Comparison of ENCODE assay signal across 8 mouse cellular contexts in genomic region chr12:108273466-108274312, GRCm38 (mm10). TPM values are rescaled to one million over a fixed set of nuclear protein-coding genes. Genes with fewer than 3 reads are reported as not detected.
DNase-seq lines count a peak whose midpoint lies in the region; ATAC-seq and TF ChIP-seq lines count a peak whose summit lies in the region.

No protein-coding gene starts in this region.

- ATAC-seq in heart, embryonic 13.5 days (ENCODE audit: extremely low read depth, insufficient number of reproducible peaks, low FRiP score, low TSS enrichment), result no peak
- ATAC-seq in liver, embryonic 13.5 days (ENCODE audit: low read depth), result no peak

- no peak for TF ChIP-seq CTCF in E14TG2a.4 (conservative IDR thresholded peaks at IDR 0.05; ENCODE audit: low read length)
- no peak for TF ChIP-seq CTCF in embryonic fibroblast, embryonic 13.5 days (IDR thresholded peaks at IDR 0.05; ENCODE audit: borderline replicate concordance, insufficient read depth, low read length)

- H3K27me3 ChIP-seq in heart, embryonic 13.5 days (replicated peaks), result peaks cover 23% of the 10 kb centered on the region
- H3K27me3 ChIP-seq in E14TG2a.4 (ENCODE audit: insufficient read depth, low read length), result peaks cover 58% of the 10 kb centered on the region
- H3K27me3 ChIP-seq in liver, embryonic 13.5 days, result peaks cover 72% of the 10 kb centered on the region

- peak overlapping the region; percentile 96 for H3K4me2 ChIP-seq in heart, embryonic 13.5 days
- H3K4me2 ChIP-seq in liver, embryonic 13.5 days, result peak overlapping the region; percentile 94

- WGBS in heart, embryonic 13.5 days, result 5% methylated on average over 21 of the region's 21 CpGs
- WGBS in liver, embryonic 13.5 days (ENCODE audit: insufficient replicate concordance), result 2% methylated on average over 21 of the region's 21 CpGs

- DNase-seq in heart, adult 11 months, result no peak
- no peak for DNase-seq in liver, embryonic 13.5 days
- DNase-seq in spleen, postnatal 10 days (ENCODE audit: low spot score in 2 of 2), result no peak
- no peak for DNase-seq in urinary bladder, postnatal 10 days (ENCODE audit: low spot score)
- no peak for DNase-seq in embryo, embryonic 9.5 days (ENCODE audit: extremely low spot score)

- peak overlapping the region; percentile 81 for H3K4me3 ChIP-seq in heart, embryonic 13.5 days
- peak overlapping the region; percentile 84 for H3K4me3 ChIP-seq in E14TG2a.4 (replicated peaks; ENCODE audit: low read length)
- peak overlapping the region; percentile 17; the same call in 1 of the 2 replicates for H3K4me3 ChIP-seq in embryonic fibroblast, embryonic 13.5 days (ENCODE audit: insufficient read depth, low read length)
- H3K4me3 ChIP-seq in liver, embryonic 13.5 days (replicated peaks), result peak overlapping the region; percentile 67

- no peaks in the 10 kb centered on the region for H3K9me3 ChIP-seq in heart, embryonic 13.5 days
- no peaks in the 10 kb centered on the region for H3K9me3 ChIP-seq in E14TG2a.4 (ENCODE audit: low read length)
- H3K9me3 ChIP-seq in liver, embryonic 13.5 days (replicated peaks), result no peaks in the 10 kb centered on the region

- no peak for TF ChIP-seq POLR2A in embryonic fibroblast, embryonic 13.5 days (IDR thresholded peaks at IDR 0.05; ENCODE audit: low read depth, low read length)

- peaks cover 84% of the 10 kb centered on the region for H3K4me1 ChIP-seq in heart, embryonic 13.5 days
- H3K4me1 ChIP-seq in E14TG2a.4 (replicated peaks; ENCODE audit: low read depth, low read length), result peaks cover 74% of the 10 kb centered on the region
- H3K4me1 ChIP-seq in embryonic fibroblast, embryonic 13.5 days (ENCODE audit: control insufficient read depth, insufficient read depth, low read length), result 0 out of 2 replicates have a peak, but pooled peaks cover 5% of the 10 kb centered on the region
- peaks cover 90% of the 10 kb centered on the region for H3K4me1 ChIP-seq in liver, embryonic 13.5 days (replicated peaks)

- no peaks in the 10 kb centered on the region for H3K36me3 ChIP-seq in heart, embryonic 13.5 days
- peaks cover 45% of the 10 kb centered on the region for H3K36me3 ChIP-seq in E14TG2a.4 (ENCODE audit: insufficient read depth, low read length)
- H3K36me3 ChIP-seq in liver, embryonic 13.5 days, result no peaks in the 10 kb centered on the region

- peak overlapping the region; percentile 88 for H3K9ac ChIP-seq in heart, embryonic 13.5 days
- H3K9ac ChIP-seq in liver, embryonic 13.5 days, result peak overlapping the region; percentile 76

- H3K27ac ChIP-seq in heart, embryonic 13.5 days (replicated peaks), result no peak overlapping the region
- H3K27ac ChIP-seq in embryonic fibroblast, embryonic 13.5 days (ENCODE audit: insufficient read depth, low read length), result no peak overlapping the region
- H3K27ac ChIP-seq in liver, embryonic 13.5 days, result peak overlapping the region; percentile 29; the same call in 1 of the 2 replicates

RNA-seq across cellular contexts. Expression of gene Ccdc85c, which starts 1.5 kb away (rescaled TPM):
- 4.9 and 5.8 TPM in 2 replicates for polyA plus RNA-seq in heart, embryonic 13.5 days (2015; fragmentation: Nextera tagmentation; extraction: Ambion mirVana)
- 1.6 and 2.7 TPM in 2 replicates for polyA plus RNA-seq in embryonic fibroblast, embryonic 13.5 days (2011; ENCODE audit: insufficient read length, low read depth, missing spikeins)
- polyA plus RNA-seq in liver, embryonic 13.5 days (2015; fragmentation: Nextera tagmentation; extraction: Ambion mirVana), result 2.3 and 2.6 TPM in 2 replicates

RNA-seq across cellular contexts. Expression of gene Hhipl1, which starts 32.4 kb away (rescaled TPM):
- 0.71 and 1.1 TPM in 2 replicates for polyA plus RNA-seq in heart, embryonic 13.5 days (2015; fragmentation: Nextera tagmentation; extraction: Ambion mirVana)
- polyA plus RNA-seq in embryonic fibroblast, embryonic 13.5 days (2011; ENCODE audit: insufficient read length, low read depth, missing spikeins), result 4.8 and 5.0 TPM in 2 replicates
- not detected in 2 replicates for polyA plus RNA-seq in liver, embryonic 13.5 days (2015; fragmentation: Nextera tagmentation; extraction: Ambion mirVana)

Comparison
In these comparisons a context has a peak if more than half of its experiments do, and no peak if none do; other contexts are left out.
1. H3K4me3 ChIP-seq: peak in every context shown above with its lines; median percentile 84 in E14TG2a.4; 81 in heart, embryonic 13.5 days; 67 in liver, embryonic 13.5 days; 17 in embryonic fibroblast, embryonic 13.5 days.